Mouse (Mus musculus): ENCODE measurements around the gene Amdhd2. TPM values are rescaled to one million over a fixed set of nuclear protein-coding genes. Genes with fewer than 3 reads are reported as not detected.
"Not testable (repeated sequence)": the region's sequence is repeated elsewhere in the genome, so short reads cannot be mapped to it uniquely, and the experiment has no call there.

Gene Amdhd2
- polyA plus RNA-seq, 1 experiment = 109 TPM

- no peaks in the 10 kb centered on the region for H3K9me3 ChIP-seq
- TF ChIP-seq GATA1 (IDR thresholded peaks at IDR 0.05; ENCODE audit: borderline replicate concordance, low read length) = no peak
- H3K4me3 ChIP-seq (replicated peaks) = no peak overlapping the region
- peaks cover 31% of the 10 kb centered on the region for H3K4me1 ChIP-seq
- no peaks in the 10 kb centered on the region for H3K27me3 ChIP-seq (replicated peaks)
- peaks cover 9% of the 10 kb centered on the region for H3K36me3 ChIP-seq (replicated peaks; ENCODE audit: low read length)
Measured at GRCm38 (mm10) chr17:24149421-24149820, 14.1 kb downstream of the Amdhd2 start.

- Histone ChIP-seq H3K4me1 (peaks cover 45% of the 10 kb centered on the region), H3K27me3 (replicated peaks) (no peaks in the 10 kb centered on the region), H3K4me3 (replicated peaks) (no peak overlapping the region), H3K36me3 (replicated peaks; ENCODE audit: low read length) (peaks cover 10% of the 10 kb centered on the region), H3K9me3 (no peaks in the 10 kb centered on the region)
- no peak for TF ChIP-seq GATA1 (IDR thresholded peaks at IDR 0.05; ENCODE audit: borderline replicate concordance, low read length)
- TF ChIP-seq FLI1 (IDR thresholded peaks at IDR 0.05; ENCODE audit: low read length) = no peak
Measured at GRCm38 (mm10) chr17:24142897-24143296, 20.7 kb downstream of the Amdhd2 start.

GRCm38 (mm10) chr17:24141425-24141920 lies 22.1 kb downstream of the Amdhd2 start:
- TF ChIP-seq FLI1 (IDR thresholded peaks at IDR 0.05; ENCODE audit: low read length) (no peak), GATA1 (IDR thresholded peaks at IDR 0.05; ENCODE audit: borderline replicate concordance, low read length) (no peak)
- H3K27me3 ChIP-seq (replicated peaks) = no peaks in the 10 kb centered on the region
- H3K4me3 ChIP-seq (replicated peaks) = peak overlapping the region; percentile 95
- H3K9me3 ChIP-seq = no peaks in the 10 kb centered on the region
- H3K4me1 ChIP-seq = peaks cover 57% of the 10 kb centered on the region
- H3K36me3 ChIP-seq (replicated peaks; ENCODE audit: low read length) = peaks cover 14% of the 10 kb centered on the region

GRCm38 (mm10) chr17:24140845-24141424 lies 22.6 kb downstream of the Amdhd2 start:
- Histone ChIP-seq H3K4me3 (replicated peaks) (peak overlapping the region; percentile 95), H3K36me3 (replicated peaks; ENCODE audit: low read length) (peaks cover 14% of the 10 kb centered on the region), H3K9me3 (no peaks in the 10 kb centered on the region), H3K27me3 (replicated peaks) (no peaks in the 10 kb centered on the region), H3K4me1 (peaks cover 57% of the 10 kb centered on the region)
- TF ChIP-seq FLI1 (IDR thresholded peaks at IDR 0.05; ENCODE audit: low read length) (no peak), GATA1 (IDR thresholded peaks at IDR 0.05; ENCODE audit: borderline replicate concordance, low read length) (no peak)

- H3K36me3 ChIP-seq (replicated peaks; ENCODE audit: low read length) = peaks cover 16% of the 10 kb centered on the region
- H3K9me3 ChIP-seq = no peaks in the 10 kb centered on the region
- TF ChIP-seq GATA1 (IDR thresholded peaks at IDR 0.05; ENCODE audit: borderline replicate concordance, low read length) = no peak
- TF ChIP-seq FLI1 (IDR thresholded peaks at IDR 0.05; ENCODE audit: low read length) = no peak
- no peaks in the 10 kb centered on the region for H3K27me3 ChIP-seq (replicated peaks)
- H3K4me3 ChIP-seq (replicated peaks) = peak overlapping the region; percentile 95
- H3K4me1 ChIP-seq = peaks cover 60% of the 10 kb centered on the region
Measured at GRCm38 (mm10) chr17:24139968-24140367, 23.6 kb downstream of the Amdhd2 start.

- Histone ChIP-seq H3K4me3 (replicated peaks) (no peak overlapping the region), H3K4me1 (peaks cover 67% of the 10 kb centered on the region), H3K36me3 (replicated peaks; ENCODE audit: low read length) (peaks cover 19% of the 10 kb centered on the region), H3K27me3 (replicated peaks) (no peaks in the 10 kb centered on the region), H3K9me3 (no peaks in the 10 kb centered on the region)
- no peak for TF ChIP-seq GATA1 (IDR thresholded peaks at IDR 0.05; ENCODE audit: borderline replicate concordance, low read length)
- TF ChIP-seq FLI1 (IDR thresholded peaks at IDR 0.05; ENCODE audit: low read length) = no peak
Measured at GRCm38 (mm10) chr17:24139256-24139655, 24.3 kb downstream of the Amdhd2 start.

- Histone ChIP-seq H3K27me3 (replicated peaks) (no peaks in the 10 kb centered on the region), H3K4me1 (peaks cover 69% of the 10 kb centered on the region), H3K4me3 (replicated peaks) (no peak overlapping the region), H3K9me3 (no peaks in the 10 kb centered on the region), H3K36me3 (replicated peaks; ENCODE audit: low read length) (peaks cover 26% of the 10 kb centered on the region)
- no peak for TF ChIP-seq GATA1 (IDR thresholded peaks at IDR 0.05; ENCODE audit: borderline replicate concordance, low read length)
- TF ChIP-seq FLI1 (IDR thresholded peaks at IDR 0.05; ENCODE audit: low read length) = no peak
Measured at GRCm38 (mm10) chr17:24137226-24137880, 26.2 kb downstream of the Amdhd2 start.

GRCm38 (mm10) chr17:24134062-24134461 lies 29.5 kb downstream of the Amdhd2 start:
- Histone ChIP-seq H3K9me3 (no peaks in the 10 kb centered on the region), H3K4me1 (peaks cover 73% of the 10 kb centered on the region), H3K27me3 (replicated peaks) (no peaks in the 10 kb centered on the region), H3K36me3 (replicated peaks; ENCODE audit: low read length) (peaks cover 24% of the 10 kb centered on the region), H3K4me3 (replicated peaks) (no peak overlapping the region)
- TF ChIP-seq FLI1 (IDR thresholded peaks at IDR 0.05; ENCODE audit: low read length) = no peak
- no peak for TF ChIP-seq GATA1 (IDR thresholded peaks at IDR 0.05; ENCODE audit: borderline replicate concordance, low read length)

- not testable (repeated sequence) for H3K4me3 ChIP-seq (replicated peaks); H3K9me3 ChIP-seq; H3K27me3 ChIP-seq (replicated peaks)
- Histone ChIP-seq H3K4me1 (peaks cover 68% of the 10 kb centered on the region), H3K36me3 (replicated peaks; ENCODE audit: low read length) (peaks cover 18% of the 10 kb centered on the region)
Measured at GRCm38 (mm10) chr17:24132919-24133318, 30.6 kb downstream of the Amdhd2 start.

- Histone ChIP-seq H3K4me3 (replicated peaks) (no peak overlapping the region), H3K27me3 (replicated peaks) (no peaks in the 10 kb centered on the region), H3K9me3 (no peaks in the 10 kb centered on the region), H3K36me3 (replicated peaks; ENCODE audit: low read length) (peaks cover 14% of the 10 kb centered on the region), H3K4me1 (peaks cover 67% of the 10 kb centered on the region)
- TF ChIP-seq FLI1 (IDR thresholded peaks at IDR 0.05; ENCODE audit: low read length) = no peak
- no peak for TF ChIP-seq GATA1 (IDR thresholded peaks at IDR 0.05; ENCODE audit: borderline replicate concordance, low read length)
Measured at GRCm38 (mm10) chr17:24131570-24131969, 32.0 kb downstream of the Amdhd2 start.

- not testable (repeated sequence) for H3K27me3 ChIP-seq (replicated peaks); H3K9me3 ChIP-seq; H3K4me3 ChIP-seq (replicated peaks)
- Histone ChIP-seq H3K4me1 (peaks cover 68% of the 10 kb centered on the region), H3K36me3 (replicated peaks; ENCODE audit: low read length) (peaks cover 13% of the 10 kb centered on the region)
Measured at GRCm38 (mm10) chr17:24129246-24129645, 34.3 kb downstream of the Amdhd2 start.
